Mouse (Mus musculus) bone marrow macrophage, adult 2 months (primary cell): ENCODE measurements around the gene Creb3. TPM values are rescaled to one million over a fixed set of nuclear protein-coding genes. Genes with fewer than 3 reads are reported as not detected.
"Not testable (repeated sequence)": the region's sequence is repeated elsewhere in the genome, so short reads cannot be mapped to it uniquely, and the experiment has no call there.

ENCODE experiments used
- H3K27ac ChIP-seq: 2 replicates; pipeline ENCODE4 v1.5.1; 2012; ENCODE audit warnings: low read depth, low read length; ENCODE audit not compliant: insufficient read depth
- H3K4me1 ChIP-seq: 2 replicates; pipeline ENCODE4 v1.6.1; 2012; ENCODE audit warnings: low read length; ENCODE audit not compliant: control insufficient read depth, insufficient read depth
- H3K4me3 ChIP-seq: 2 replicates; pipeline ENCODE4 v1.5.1; 2012; ENCODE audit warnings: mild to moderate bottlenecking, low read length, moderate library complexity; ENCODE audit not compliant: insufficient read depth
- CTCF ChIP-seq: IDR thresholded peaks from 2 replicates; pipeline ENCODE4 v1.5.1; 2012; ENCODE audit warnings: low read depth, mild to moderate bottlenecking, low read length, moderate library complexity
- POLR2A ChIP-seq: IDR thresholded peaks from 2 replicates; pipeline ENCODE4 v1.6.1; 2012; ENCODE audit warnings: mild to moderate bottlenecking, low read depth, low read length, borderline replicate concordance
- polyA plus RNA-seq: library from polyadenylated mRNA; stranded (reverse); fragments of >200 nt; gene quantifications from 2 replicates; pipeline ENCODE4 v1.2.4, GENCODE M21; 2012; ENCODE audit not compliant: missing spikeins, insufficient read depth, insufficient read length

The Creb3 gene
- polyA plus RNA-seq, 1 experiment: 54.0 TPM

GRCm38 (mm10) chr4:43530581-43530980 lies 31.6 kb upstream of the Creb3 start:
- Histone ChIP-seq H3K4me1 (no peaks in the 10 kb centered on the region), H3K4me3 (no peak overlapping the region), H3K27ac (no peak overlapping the region)
- TF ChIP-seq CTCF (0 out of 2 replicates have a peak, but pooled peaks have one; percentile 19), POLR2A (no peak)

GRCm38 (mm10) chr4:43533270-43533669 lies 28.9 kb upstream of the Creb3 start:
- no peaks in the 10 kb centered on the region for H3K4me1 ChIP-seq
- no peak overlapping the region for H3K27ac ChIP-seq

GRCm38 (mm10) chr4:43535628-43536027 lies 26.5 kb upstream of the Creb3 start:
- Histone ChIP-seq H3K4me3 (no peak overlapping the region), H3K4me1 (no peaks in the 10 kb centered on the region), H3K27ac (no peak overlapping the region)
- TF ChIP-seq CTCF (no peak), POLR2A (no peak)

More at GRCm38 (mm10) chr4:43533270-43533669, 28.9 kb upstream of the Creb3 start:
- no peak for TF ChIP-seq CTCF
- no peak for TF ChIP-seq POLR2A
- no peak overlapping the region for H3K4me3 ChIP-seq

- TF ChIP-seq POLR2A (no peak), CTCF (no peak)
- no peak overlapping the region for H3K4me3 ChIP-seq
- H3K27ac ChIP-seq: no peak overlapping the region
- H3K4me1 ChIP-seq: no peaks in the 10 kb centered on the region
These were observed 26.1 kb upstream of the Creb3 start for GRCm38 (mm10) chr4:43536031-43536430.

- Histone ChIP-seq H3K4me3 (no peak overlapping the region), H3K27ac (no peak overlapping the region), H3K4me1 (no peaks in the 10 kb centered on the region)
- no peak for TF ChIP-seq POLR2A
These were observed 20.1 kb upstream of the Creb3 start for GRCm38 (mm10) chr4:43542044-43542443.

- Histone ChIP-seq H3K4me3 (no peak overlapping the region), H3K4me1 (no peaks in the 10 kb centered on the region), H3K27ac (no peak overlapping the region)
- TF ChIP-seq POLR2A: no peak
- TF ChIP-seq CTCF: no peak
These were observed 15.6 kb upstream of the Creb3 start for GRCm38 (mm10) chr4:43546375-43547047.

- Histone ChIP-seq H3K4me1 (no peaks in the 10 kb centered on the region), H3K4me3 (no peak overlapping the region), H3K27ac (no peak overlapping the region)
- TF ChIP-seq CTCF (no peak), POLR2A (no peak)
These were observed 15.0 kb upstream of the Creb3 start for GRCm38 (mm10) chr4:43547160-43547559.

- no peak for TF ChIP-seq POLR2A
- TF ChIP-seq CTCF: no peak
- H3K27ac ChIP-seq: no peak overlapping the region
- no peaks in the 10 kb centered on the region for H3K4me1 ChIP-seq
- H3K4me3 ChIP-seq: no peak overlapping the region
These were observed 13.1 kb upstream of the Creb3 start for GRCm38 (mm10) chr4:43549055-43549454.

GRCm38 (mm10) chr4:43551854-43552253 lies 10.3 kb upstream of the Creb3 start:
- not testable (repeated sequence) for H3K27ac ChIP-seq, H3K4me3 ChIP-seq
- peaks cover 17% of the 10 kb centered on the region for H3K4me1 ChIP-seq

- H3K27ac ChIP-seq: no peak overlapping the region
- H3K4me1 ChIP-seq: peaks cover 23% of the 10 kb centered on the region
- no peak overlapping the region for H3K4me3 ChIP-seq
- TF ChIP-seq CTCF (no peak), POLR2A (no peak)
These were observed 9.7 kb upstream of the Creb3 start for GRCm38 (mm10) chr4:43552437-43552836.

GRCm38 (mm10) chr4:43553891-43554290 lies 8.2 kb upstream of the Creb3 start:
- peaks cover 33% of the 10 kb centered on the region for H3K4me1 ChIP-seq
- no peak overlapping the region for H3K4me3 ChIP-seq
- H3K27ac ChIP-seq: no peak overlapping the region

More at GRCm38 (mm10) chr4:43553891-43554290, 8.2 kb upstream of the Creb3 start:
- TF ChIP-seq CTCF: no peak
- TF ChIP-seq POLR2A: no peak
